Mouse (Mus musculus) midbrain, embryonic 12.5 days (tissue): Measurements from ENCODE around the gene Amer2. TPM values are rescaled to one million over a fixed set of nuclear protein-coding genes. Genes with fewer than 3 reads are reported as not detected.
A peak's percentile ranks its signal among the peaks of the same experiment; 100 is the strongest.
"Not testable (repeated sequence)": the region's sequence is repeated elsewhere in the genome, so short reads cannot be mapped to it uniquely, and the experiment has no call there.

Experiments used
- ATAC-seq: fragments of 200-750 bp; cut with Nextera tagmentation; 2 replicates; pipeline ENCODE4 v1.8.0; 2017; ENCODE audit warnings: low read depth, moderate TSS enrichment, moderate library complexity; ENCODE audit not compliant: low FRiP score
- H3K27ac ChIP-seq: fragments of 300-500 bp; sonication (generic); replicated peaks from 2 replicates; pipeline ENCODE4 v1.5.1; 2016; ENCODE audit warnings: mild to moderate bottlenecking
- H3K27me3 ChIP-seq: fragments of 300-500 bp; sonication (generic); 2 replicates; pipeline ENCODE4 v1.6.1; 2016; ENCODE audit warnings: mild to moderate bottlenecking
- H3K36me3 ChIP-seq: fragments of 300-500 bp; sonication (generic); 2 replicates; pipeline ENCODE4 v1.6.1; 2016
- H3K4me1 ChIP-seq: fragments of 300-500 bp; sonication (generic); 2 replicates; pipeline ENCODE4 v1.6.1; 2016
- H3K4me2 ChIP-seq: fragments of 300-500 bp; sonication (generic); replicated peaks from 2 replicates; pipeline ENCODE4 v1.6.1; 2016; ENCODE audit warnings: mild to moderate bottlenecking, moderate library complexity
- H3K4me3 ChIP-seq: fragments of 300-500 bp; sonication (generic); 2 replicates; pipeline ENCODE4 v1.5.1; 2016; ENCODE audit warnings: mild to moderate bottlenecking
- H3K9ac ChIP-seq: fragments of 300-500 bp; sonication (generic); replicated peaks from 2 replicates; pipeline ENCODE4 v1.6.1; 2016; ENCODE audit warnings: mild to moderate bottlenecking, moderate library complexity
- H3K9me3 ChIP-seq: fragments of 300-500 bp; sonication (generic); 2 replicates; pipeline ENCODE4 v1.6.1; 2016; ENCODE audit warnings: mild to moderate bottlenecking
- WGBS: fragments of 180-500 bp; shearing (Covaris S2); methylation state at CpG from one replicate; pipeline ENCODE4 v1.1.7; 2016; 5-methylcytosine and 5-hydroxymethylcytosine counted together
- polyA plus RNA-seq: library from polyadenylated mRNA; unstranded; fragments of >200 nt; fragmentation: Nextera tagmentation; extraction: Ambion mirVana; gene quantifications from 2 replicates; pipeline ENCODE4 v1.2.1, GENCODE M21; 2016

Gene Amer2
- polyA plus RNA-seq: 31.0 and 44.7 TPM in 2 replicates

GRCm38 (mm10) chr14:60372821-60373309 lies at the start of gene Amer2:
Gene Amer2 (plus strand): TSS chr14:60373259.
- 87% methylated on average over 1 of the region's 1 CpGs for WGBS
- H3K27ac ChIP-seq: no peak within 1 kb of the TSS
- no peak within 1 kb of the TSS for H3K9ac ChIP-seq
- H3K4me2 ChIP-seq: no peak within 1 kb of the TSS
- no peaks in the 10 kb centered on the region for H3K9me3 ChIP-seq
- no peak for ATAC-seq
- peaks cover 31% of the 10 kb centered on the region for H3K27me3 ChIP-seq
- peaks cover 20% of the 10 kb centered on the region for H3K4me1 ChIP-seq
- no peak within 1 kb of the TSS for H3K4me3 ChIP-seq
- no peaks in the 10 kb centered on the region for H3K36me3 ChIP-seq

GRCm38 (mm10) chr14:60340001-60340400 lies 33.1 kb upstream of the Amer2 start:
- not testable (repeated sequence) for ATAC-seq, H3K27me3 ChIP-seq, H3K4me2 ChIP-seq, H3K36me3 ChIP-seq, H3K4me3 ChIP-seq, H3K27ac ChIP-seq, H3K4me1 ChIP-seq, H3K9me3 ChIP-seq, H3K9ac ChIP-seq
- WGBS: 82% methylated on average over 5 of the region's 5 CpGs

DNA sequence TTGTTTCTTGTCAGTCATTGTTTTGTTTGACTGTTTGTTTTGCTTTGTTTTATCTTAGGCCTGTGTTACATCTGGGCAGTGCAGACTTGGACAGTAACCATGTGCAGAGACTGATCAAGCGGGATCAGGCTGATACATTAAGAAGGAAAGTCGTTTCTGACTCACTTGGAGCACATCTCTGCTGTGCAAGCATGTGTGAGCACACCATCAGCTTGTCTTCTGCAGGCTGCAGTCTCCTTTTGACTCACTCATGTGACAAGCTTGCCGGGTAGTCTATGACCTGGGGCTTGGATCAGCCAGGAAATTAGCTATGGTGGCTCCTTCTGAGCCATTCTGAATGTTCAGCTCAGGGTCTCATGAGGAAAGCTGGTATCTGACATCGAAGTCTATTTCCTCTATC lies 32.5 kb upstream of the Amer2 start:
- no peaks in the 10 kb centered on the region for H3K27me3 ChIP-seq
- H3K27ac ChIP-seq: no peak overlapping the region
- no peaks in the 10 kb centered on the region for H3K9me3 ChIP-seq
- no peak overlapping the region for H3K9ac ChIP-seq
- H3K36me3 ChIP-seq: no peaks in the 10 kb centered on the region
- no peak overlapping the region for H3K4me3 ChIP-seq
- WGBS: 85% methylated on average over 4 of the region's 4 CpGs
- no peaks in the 10 kb centered on the region for H3K4me1 ChIP-seq
- H3K4me2 ChIP-seq: no peak overlapping the region
- ATAC-seq: no peak

GRCm38 (mm10) chr14:60345326-60345876 lies 27.7 kb upstream of the Amer2 start:
- ATAC-seq: no peak
- no peak overlapping the region for H3K9ac ChIP-seq
- no peaks in the 10 kb centered on the region for H3K27me3 ChIP-seq
- H3K4me2 ChIP-seq: no peak overlapping the region
- H3K9me3 ChIP-seq: no peaks in the 10 kb centered on the region
- H3K4me3 ChIP-seq: no peak overlapping the region
- 98% methylated on average over 6 of the region's 6 CpGs for WGBS
- no peaks in the 10 kb centered on the region for H3K4me1 ChIP-seq
- H3K36me3 ChIP-seq: no peaks in the 10 kb centered on the region
- H3K27ac ChIP-seq: no peak overlapping the region

- 87% methylated on average over 5 of the region's 5 CpGs for WGBS
- H3K4me2 ChIP-seq: no peak overlapping the region
- H3K9me3 ChIP-seq: no peaks in the 10 kb centered on the region
- H3K4me3 ChIP-seq: no peak overlapping the region
- H3K27me3 ChIP-seq: no peaks in the 10 kb centered on the region
- H3K4me1 ChIP-seq: peaks cover 17% of the 10 kb centered on the region
- no peaks in the 10 kb centered on the region for H3K36me3 ChIP-seq
- no peak for ATAC-seq
- no peak overlapping the region for H3K27ac ChIP-seq
- H3K9ac ChIP-seq: no peak overlapping the region
These were observed 14.7 kb upstream of the Amer2 start for GRCm38 (mm10) chr14:60358347-60358746.

DNA sequence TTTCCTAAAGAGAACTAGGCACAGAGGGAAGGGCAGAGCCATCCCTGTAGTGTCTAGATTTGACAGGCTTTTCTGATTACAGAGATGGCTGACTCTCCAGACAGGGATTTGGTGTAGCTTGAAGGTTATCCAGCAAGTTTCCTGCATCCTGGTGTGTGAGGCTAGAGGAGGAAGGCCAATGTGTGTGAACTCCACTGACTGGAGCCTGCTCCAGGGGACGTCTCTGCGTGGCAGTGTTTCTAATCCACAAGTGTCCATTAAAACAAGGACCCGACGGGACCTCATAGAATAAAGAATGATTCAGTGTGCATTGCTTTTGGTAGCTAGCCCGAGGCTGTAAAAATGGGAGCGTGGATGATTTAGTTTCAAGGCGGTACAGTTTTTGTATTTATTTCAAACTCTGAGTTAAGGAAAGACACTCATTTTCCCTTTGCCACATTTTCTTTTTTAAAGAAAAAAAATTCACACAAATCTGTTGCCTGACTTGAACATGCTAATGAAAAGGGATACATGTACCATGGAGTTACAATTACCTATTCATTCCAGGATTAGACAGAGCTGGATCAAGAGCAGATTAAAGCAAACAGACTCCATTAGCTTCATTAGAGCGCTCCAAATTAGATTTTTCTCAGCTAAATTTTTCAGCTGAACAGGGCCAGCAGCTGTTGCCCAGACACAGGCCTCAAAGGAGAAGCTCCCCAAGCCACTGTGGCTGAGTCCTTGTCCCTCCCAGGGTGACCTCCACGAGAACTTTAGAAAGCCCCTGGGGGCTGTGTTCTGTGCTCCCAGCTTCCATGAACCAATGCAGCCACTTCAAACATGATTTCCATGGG lies 11.5 kb upstream of the Amer2 start:
- Histone ChIP-seq H3K4me3 (no peak overlapping the region), H3K9me3 (no peaks in the 10 kb centered on the region), H3K4me2 (no peak overlapping the region), H3K4me1 (peaks cover 17% of the 10 kb centered on the region), H3K9ac (no peak overlapping the region), H3K36me3 (no peaks in the 10 kb centered on the region), H3K27ac (peak overlapping the region; percentile 54), H3K27me3 (no peaks in the 10 kb centered on the region; the same call in 1 of the 2 replicates)
- ATAC-seq: peak; percentile 69; the same call in 1 of the 2 replicates
- WGBS: 32% methylated on average over 9 of the region's 9 CpGs

GRCm38 (mm10) chr14:60366729-60367128 lies 6.3 kb upstream of the Amer2 start:
- Histone ChIP-seq H3K9me3 (no peaks in the 10 kb centered on the region), H3K4me2 (no peak overlapping the region), H3K4me1 (peaks cover 24% of the 10 kb centered on the region), H3K9ac (no peak overlapping the region), H3K4me3 (no peak overlapping the region), H3K27ac (no peak overlapping the region), H3K27me3 (peaks cover 5% of the 10 kb centered on the region), H3K36me3 (no peaks in the 10 kb centered on the region)
- ATAC-seq: no peak
- WGBS: 42% methylated on average over 1 of the region's 1 CpGs

- H3K4me1 ChIP-seq: peaks cover 12% of the 10 kb centered on the region
- no peak overlapping the region for H3K4me2 ChIP-seq
- no peaks in the 10 kb centered on the region for H3K36me3 ChIP-seq
- ATAC-seq: peak; percentile 49; the same call in 1 of the 2 replicates
- no peaks in the 10 kb centered on the region for H3K9me3 ChIP-seq
- WGBS: 31% methylated on average over 9 of the region's 9 CpGs
- H3K27me3 ChIP-seq: peaks cover 5% of the 10 kb centered on the region
- no peak overlapping the region for H3K4me3 ChIP-seq
- H3K9ac ChIP-seq: no peak overlapping the region
- no peak overlapping the region for H3K27ac ChIP-seq
These were observed 4.0 kb upstream of the Amer2 start for GRCm38 (mm10) chr14:60368769-60369666.

DNA sequence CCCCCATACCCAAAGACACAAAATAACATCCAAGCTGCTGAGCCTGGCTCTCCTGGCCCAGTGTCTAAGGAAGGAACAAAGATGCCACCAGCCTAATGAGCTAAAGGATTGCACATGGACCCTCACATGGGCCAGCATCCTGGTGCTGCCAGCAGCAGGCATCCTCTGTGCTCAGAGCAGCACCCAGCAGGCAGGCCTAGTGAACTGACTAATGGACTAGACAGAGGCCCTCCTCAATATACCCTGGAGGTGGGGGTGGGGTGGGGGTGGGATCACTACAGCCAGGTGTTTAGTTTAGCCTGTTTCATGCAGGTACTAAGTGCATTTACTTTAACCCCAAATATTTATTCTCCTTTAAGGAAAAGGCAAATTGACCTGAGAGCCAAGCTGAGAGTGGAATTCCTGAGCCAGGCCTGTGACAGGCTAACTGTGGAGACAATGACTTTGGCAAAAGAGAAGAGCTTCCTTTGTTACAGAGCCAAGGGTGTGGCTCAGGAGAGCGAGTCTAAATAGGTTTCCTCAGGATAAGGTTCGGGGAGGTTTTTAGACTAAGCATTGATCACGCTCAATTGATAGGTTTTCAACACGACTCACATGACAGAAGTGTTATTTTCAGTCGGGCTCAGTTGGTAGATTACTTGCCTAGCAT lies 3.3 kb upstream of the Amer2 start:
- no peak overlapping the region for H3K4me3 ChIP-seq
- no peak overlapping the region for H3K27ac ChIP-seq
- H3K36me3 ChIP-seq: no peaks in the 10 kb centered on the region
- no peak overlapping the region for H3K4me2 ChIP-seq
- H3K27me3 ChIP-seq: peaks cover 8% of the 10 kb centered on the region
- H3K9ac ChIP-seq: no peak overlapping the region
- 54% methylated on average over 5 of the region's 5 CpGs for WGBS
- ATAC-seq: 0 out of 2 replicates have a peak, but pooled peaks have one; percentile 27
- H3K9me3 ChIP-seq: no peaks in the 10 kb centered on the region
- H3K4me1 ChIP-seq: peaks cover 12% of the 10 kb centered on the region

- H3K4me2 ChIP-seq: peak overlapping the region; percentile 68
- H3K27ac ChIP-seq: peak overlapping the region; percentile 88; the same call in 1 of the 2 replicates
- 47% methylated on average over 2 of the region's 2 CpGs for WGBS
- no peak for ATAC-seq
- peaks cover 35% of the 10 kb centered on the region for H3K4me1 ChIP-seq
- H3K9ac ChIP-seq: no peak overlapping the region; the same call in 1 of the 2 replicates
- H3K4me3 ChIP-seq: no peak overlapping the region
- peaks cover 38% of the 10 kb centered on the region for H3K27me3 ChIP-seq
- H3K36me3 ChIP-seq: no peaks in the 10 kb centered on the region
- H3K9me3 ChIP-seq: no peaks in the 10 kb centered on the region
These were observed 4.0 kb downstream of the Amer2 start for GRCm38 (mm10) chr14:60377107-60377506.

DNA sequence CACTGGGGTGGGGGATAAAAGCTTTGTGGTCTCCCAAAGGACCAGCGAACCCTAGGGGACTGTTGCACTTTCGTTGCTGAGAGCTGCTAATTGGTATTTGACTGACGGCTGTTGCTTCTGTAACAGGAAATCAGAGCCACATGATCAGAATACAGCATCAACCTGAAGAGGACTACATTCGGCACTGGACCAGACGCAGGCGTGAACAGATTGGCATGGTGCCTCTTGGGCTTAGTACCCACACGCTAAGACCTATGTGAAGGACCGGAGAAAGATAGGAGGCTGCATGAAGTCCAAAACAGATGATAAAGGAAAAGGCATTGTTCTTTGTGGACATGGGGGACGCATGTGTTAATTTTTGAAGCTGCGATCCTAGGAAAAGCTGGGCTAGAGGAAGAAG lies 4.5 kb downstream of the Amer2 start:
- Histone ChIP-seq H3K27ac (peak overlapping the region; percentile 88), H3K36me3 (no peaks in the 10 kb centered on the region), H3K4me1 (peaks cover 38% of the 10 kb centered on the region), H3K9me3 (no peaks in the 10 kb centered on the region), H3K9ac (peak overlapping the region; percentile 92), H3K4me3 (peak overlapping the region; percentile 74), H3K4me2 (peak overlapping the region; percentile 68), H3K27me3 (peaks cover 38% of the 10 kb centered on the region)
- ATAC-seq: peak; percentile 53
- 18% methylated on average over 10 of the region's 10 CpGs for WGBS
